In genomic region chr13:110967109-110967508, GRCm38 (mm10) we compare ENCODE assay signal across 8 mouse cellular contexts.
DNase-seq lines count a peak whose midpoint lies in the region; ATAC-seq and TF ChIP-seq lines count a peak whose summit lies in the region.

No protein-coding gene starts in this region.

- H3K4me3 ChIP-seq in left cerebral cortex, adult 2 months, result no peak overlapping the region
- H3K4me3 ChIP-seq in heart, embryonic 13.5 days, result no peak overlapping the region
- no peak overlapping the region for H3K4me3 ChIP-seq in limb, embryonic 10.5 days

- no peaks in the 10 kb centered on the region for H3K36me3 ChIP-seq in heart, embryonic 13.5 days
- H3K36me3 ChIP-seq in limb, embryonic 10.5 days, result no peaks in the 10 kb centered on the region

- no peak for DNase-seq in left cerebral cortex, adult 2 months (ENCODE audit: extremely low spot score in 1 of 2, low spot score in 2 of 2)
- DNase-seq in left cerebral cortex, postnatal 36 days (ENCODE audit: low spot score in 2 of 2), result no peak
- DNase-seq in adrenal gland, adult 2 months, result peak; percentile 28
- peak; percentile 37 for DNase-seq in limb, embryonic 10.5 days (ENCODE audit: low spot score)
- DNase-seq in testis, postnatal 14 days (ENCODE audit: low spot score), result peak; percentile 5
- DNase-seq in layer of hippocampus, adult 8-10 months (ENCODE audit: low spot score in 2 of 2), result no peak
- no peak for DNase-seq in thymus, postnatal 14 days

- peaks cover 19% of the 10 kb centered on the region for H3K4me1 ChIP-seq in heart, embryonic 13.5 days
- peaks cover 8% of the 10 kb centered on the region for H3K4me1 ChIP-seq in limb, embryonic 10.5 days

- no peak; the same call in 1 of the 2 replicates for ATAC-seq in heart, embryonic 13.5 days (ENCODE audit: extremely low read depth, insufficient number of reproducible peaks, low FRiP score, low TSS enrichment)

- WGBS in heart, embryonic 13.5 days, result 24% methylated on average over 8 of the region's 8 CpGs
- WGBS in limb, embryonic 10.5 days, result 60% methylated on average over 8 of the region's 8 CpGs

- intact Hi-C loops in left cerebral cortex, adult 2 months (cut with DNase I), result loop anchor here (5.0 kb wide), 3 partner anchors 85 to 410 kb away; no protein-coding TSS in a partner anchor
- intact Hi-C loops in left cerebral cortex, postnatal 36 days (cut with DNase I), result loop anchor here (5.0 kb wide), 2 partner anchors 340 to 445 kb away; no protein-coding TSS in a partner anchor

- peak overlapping the region; percentile 79 for H3K27ac ChIP-seq in left cerebral cortex, adult 2 months
- peak overlapping the region; percentile 65 for H3K27ac ChIP-seq in heart, embryonic 13.5 days (replicated peaks)
- H3K27ac ChIP-seq in limb, embryonic 10.5 days, result peak overlapping the region; percentile 73

- H3K9me3 ChIP-seq in heart, embryonic 13.5 days, result no peaks in the 10 kb centered on the region
- H3K9me3 ChIP-seq in limb, embryonic 10.5 days (replicated peaks), result no peaks in the 10 kb centered on the region

- TF ChIP-seq CTCF in left cerebral cortex, adult 2 months (IDR thresholded peaks at IDR 0.05), result no peak

- H3K4me2 ChIP-seq in heart, embryonic 13.5 days, result no peak overlapping the region; the same call in 1 of the 2 replicates

- H3K9ac ChIP-seq in heart, embryonic 13.5 days, result no peak overlapping the region

- H3K27me3 ChIP-seq in heart, embryonic 13.5 days (replicated peaks), result no peaks in the 10 kb centered on the region
- no peaks in the 10 kb centered on the region for H3K27me3 ChIP-seq in limb, embryonic 10.5 days (ENCODE audit: low read depth, poor library complexity, severe bottlenecking)

Comparison
In these comparisons a context has a peak if more than half of its experiments do, and no peak if none do; other contexts are left out.
1. DNase-seq: peak in adrenal gland, adult 2 months (single experiment), limb, embryonic 10.5 days (single experiment) and testis, postnatal 14 days (single experiment); none in left cerebral cortex, adult 2 months (0 of 2), left cerebral cortex, postnatal 36 days (0 of 2), layer of hippocampus, adult 8-10 months (0 of 2) and thymus, postnatal 14 days (single experiment).
2. Peak in every context shown above with its lines, with median percentiles within 50 percentile points of each other: H3K27ac ChIP-seq.